Mouse (Mus musculus) right cerebral cortex, adult 18-20 months (tissue): ENCODE data around the gene Olfr1295.

Experiments used
- DNase-seq: peaks from one replicate; pipeline ENCODE4 v3.0.0; 2022; ENCODE audit warnings: mixed read lengths

The Olfr1295 gene

GRCm38 (mm10) chr2:111569581-111569980 is at the start of gene Olfr1295:
Gene Olfr1295 (minus strand): TSS chr2:111569681.
- DNase-seq, result no peak

- no peak for DNase-seq
Measured at GRCm38 (mm10) chr2:111540191-111540590, 29.3 kb downstream of the Olfr1295 start, which contains the start of gene Olfr1294. Gene Olfr1294 (minus strand): TSS chr2:111540291.

GRCm38 (mm10) chr2:111524903-111525302 is 44.6 kb downstream of the Olfr1295 start, which contains the start of gene Olfr1293-ps:
Gene Olfr1293-ps (plus strand): TSS chr2:111525203.
- no peak for DNase-seq

- no peak for DNase-seq
Measured at GRCm38 (mm10) chr2:111517451-111517850, 52.0 kb downstream of the Olfr1295 start.
